Mouse (Mus musculus) liver, adult 2 months (tissue): Measurements from ENCODE around the gene Endod1.

Experiments used
- CTCF ChIP-seq: fragments of 200-500 bp; IDR thresholded peaks from 2 replicates; pipeline ENCODE4 v1.5.1; 2011; ENCODE audit warnings: low read depth, low read length, control low read depth
- POLR2A ChIP-seq: fragments of 200-500 bp; IDR thresholded peaks from 2 replicates; pipeline ENCODE4 v1.6.1; 2011; ENCODE audit warnings: low read length, control low read depth; ENCODE audit not compliant: insufficient read depth; ENCODE audit errors: extremely low read depth

DNA sequence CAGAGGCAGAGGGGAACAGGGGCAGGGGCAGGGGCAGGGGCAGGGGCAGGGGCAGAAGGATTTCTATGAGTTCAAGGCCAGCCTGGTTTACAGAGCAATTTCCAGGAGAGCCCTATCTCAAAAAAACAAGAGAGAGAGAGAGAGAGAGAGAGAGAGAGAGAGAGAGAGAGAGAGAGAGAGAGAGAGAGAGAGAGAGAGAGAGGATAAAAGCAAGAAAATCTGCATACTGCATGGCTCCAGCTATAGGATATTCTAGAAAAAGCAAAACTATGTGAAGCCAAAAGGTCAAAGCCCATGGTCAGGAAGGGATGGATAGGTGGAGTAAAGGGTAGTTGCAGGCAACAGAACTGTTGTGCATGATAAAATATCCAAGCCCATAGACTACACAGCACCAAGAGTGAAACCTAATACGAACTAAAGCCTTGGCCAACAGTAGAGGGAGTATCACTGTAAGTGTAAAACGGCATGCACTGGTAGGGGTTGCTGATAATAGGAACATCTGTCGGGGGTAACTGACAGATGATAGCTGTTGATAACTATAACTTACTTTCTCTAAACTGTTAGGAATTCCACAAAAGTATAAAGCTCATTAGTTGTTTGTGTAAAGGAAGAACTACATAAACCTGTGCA lies 15.6 kb upstream of the Endod1 start:
- TF ChIP-seq CTCF, result no peak
- TF ChIP-seq POLR2A, result no peak
